Mouse (Mus musculus) forebrain, embryonic 15.5 days (tissue): Measurements from ENCODE around the gene Ptpdc1. TPM values are rescaled to one million over a fixed set of nuclear protein-coding genes. Genes with fewer than 3 reads are reported as not detected.
A peak's percentile ranks its signal among the peaks of the same experiment; 100 is the strongest.

Experiments used
- ATAC-seq: fragments of 200-750 bp; cut with Nextera tagmentation; replicated peaks from 2 replicates; pipeline ENCODE4 v1.8.0; 2017; ENCODE audit warnings: mild to moderate bottlenecking, moderate TSS enrichment, moderate library complexity
- H3K27ac ChIP-seq: fragments of 300-500 bp; sonication (generic); replicated peaks from 2 replicates; pipeline ENCODE4 v1.5.1; 2015; ENCODE audit warnings: mild to moderate bottlenecking, inconsistent platforms
- H3K27me3 ChIP-seq: fragments of 300-500 bp; sonication (generic); 2 replicates; pipeline ENCODE4 v1.6.1; 2015; ENCODE audit warnings: inconsistent platforms
- H3K36me3 ChIP-seq: fragments of 300-500 bp; sonication (generic); 2 replicates; pipeline ENCODE4 v1.6.1; 2015; ENCODE audit warnings: mild to moderate bottlenecking, inconsistent platforms
- H3K4me1 ChIP-seq: fragments of 300-500 bp; sonication (generic); 2 replicates; pipeline ENCODE4 v1.6.1; 2015; ENCODE audit warnings: inconsistent platforms
- H3K4me2 ChIP-seq: fragments of 300-500 bp; sonication (generic); replicated peaks from 2 replicates; pipeline ENCODE4 v1.6.1; 2015; ENCODE audit warnings: mild to moderate bottlenecking, inconsistent platforms
- H3K4me3 ChIP-seq: fragments of 300-500 bp; sonication (generic); 2 replicates; pipeline ENCODE4 v1.5.1; 2015; ENCODE audit warnings: mild to moderate bottlenecking, inconsistent platforms
- H3K9ac ChIP-seq: fragments of 300-500 bp; sonication (generic); replicated peaks from 2 replicates; pipeline ENCODE4 v1.6.1; 2015; ENCODE audit warnings: mild to moderate bottlenecking, inconsistent platforms
- H3K9me3 ChIP-seq: fragments of 300-500 bp; sonication (generic); 2 replicates; pipeline ENCODE4 v1.6.1; 2016; ENCODE audit warnings: inconsistent platforms
- WGBS: fragments of 180-500 bp; shearing (Covaris S2); methylation state at CpG from one replicate; pipeline ENCODE4 v1.1.7; 2015; ENCODE audit warnings: mixed read lengths; 5-methylcytosine and 5-hydroxymethylcytosine counted together
- polyA plus RNA-seq: library from polyadenylated mRNA; unstranded; fragments of >200 nt; fragmentation: Nextera tagmentation; extraction: Ambion mirVana; gene quantifications from 2 replicates; pipeline ENCODE4 v1.2.1, GENCODE M21; 2015

Ptpdc1 gene
- polyA plus RNA-seq, 1 experiment from 2014 or later: 16.0 TPM

GRCm38 (mm10) chr13:48603296-48603695, 22.2 kb downstream of the Ptpdc1 start:
- Histone ChIP-seq H3K27ac (no peak overlapping the region), H3K4me2 (no peak overlapping the region), H3K27me3 (no peaks in the 10 kb centered on the region), H3K36me3 (no peaks in the 10 kb centered on the region), H3K4me3 (no peak overlapping the region), H3K4me1 (no peaks in the 10 kb centered on the region), H3K9me3 (no peaks in the 10 kb centered on the region), H3K9ac (no peak overlapping the region)
- ATAC-seq: no peak
- WGBS: 79% methylated on average over 3 of the region's 3 CpGs

GRCm38 (mm10) chr13:48594605-48595004, 30.9 kb downstream of the Ptpdc1 start:
- H3K9me3 ChIP-seq: no peaks in the 10 kb centered on the region
- H3K4me1 ChIP-seq: peaks cover 23% of the 10 kb centered on the region
- peak; percentile 51; the same call in 1 of the 2 replicates for ATAC-seq
- H3K36me3 ChIP-seq: peaks cover 12% of the 10 kb centered on the region; the same call in 1 of the 2 replicates
- no peak overlapping the region for H3K9ac ChIP-seq
- H3K27ac ChIP-seq: peak overlapping the region; percentile 48
- WGBS: 35% methylated on average over 7 of the region's 7 CpGs
- no peak overlapping the region for H3K4me3 ChIP-seq
- no peaks in the 10 kb centered on the region for H3K27me3 ChIP-seq
- H3K4me2 ChIP-seq: no peak overlapping the region

DNA sequence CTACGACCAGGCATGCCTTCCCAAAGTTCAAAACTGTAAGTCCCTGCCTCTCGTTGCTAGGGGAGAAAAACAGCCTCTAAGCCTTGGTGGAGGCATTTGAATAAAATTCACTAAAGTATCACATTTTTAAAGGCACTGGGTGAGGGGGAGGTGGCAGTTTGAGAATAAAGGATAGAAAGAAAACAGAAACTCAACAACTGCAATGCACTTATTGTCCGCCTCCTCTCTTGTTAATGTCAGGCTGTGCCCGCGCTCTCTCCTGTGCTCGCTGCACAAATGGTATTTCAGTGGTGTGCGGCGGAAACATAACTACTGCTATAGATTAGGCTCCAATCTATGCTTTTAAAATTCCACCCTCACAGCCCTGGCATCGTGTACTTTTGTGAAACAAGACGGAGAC, 31.4 kb downstream of the Ptpdc1 start:
- Histone ChIP-seq H3K27me3 (no peaks in the 10 kb centered on the region), H3K27ac (peak overlapping the region; percentile 48), H3K9ac (no peak overlapping the region), H3K4me1 (peaks cover 23% of the 10 kb centered on the region), H3K4me2 (no peak overlapping the region), H3K36me3 (peaks cover 16% of the 10 kb centered on the region), H3K4me3 (no peak overlapping the region), H3K9me3 (no peaks in the 10 kb centered on the region)
- 14% methylated on average over 10 of the region's 10 CpGs for WGBS
- no peak for ATAC-seq

DNA sequence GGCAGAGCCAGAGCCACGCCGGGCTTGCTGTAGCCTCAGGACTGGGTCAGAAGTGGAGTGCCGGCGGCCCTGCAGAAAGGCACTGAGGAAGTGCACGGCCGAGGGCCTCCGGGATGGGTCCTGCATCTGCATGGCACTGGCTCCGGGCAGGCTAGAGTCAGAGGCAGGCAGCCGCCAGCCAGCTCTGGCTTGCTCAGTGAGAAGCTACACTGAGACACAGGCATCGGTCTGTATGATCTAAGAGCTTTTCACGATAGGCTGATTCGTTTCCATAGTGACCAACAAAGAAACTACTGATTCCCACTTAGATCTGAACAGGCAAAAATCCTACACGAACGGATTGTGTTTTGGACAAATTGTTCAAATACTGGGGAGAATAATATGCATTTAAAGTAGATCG, 32.3 kb downstream of the Ptpdc1 start:
- Histone ChIP-seq H3K9me3 (no peaks in the 10 kb centered on the region), H3K9ac (peak overlapping the region; percentile 45), H3K27me3 (no peaks in the 10 kb centered on the region), H3K4me1 (peaks cover 23% of the 10 kb centered on the region), H3K4me3 (peak overlapping the region; percentile 22; the same call in 1 of the 2 replicates), H3K27ac (peak overlapping the region; percentile 68), H3K36me3 (peaks cover 22% of the 10 kb centered on the region), H3K4me2 (peak overlapping the region; percentile 50)
- 14% methylated on average over 15 of the region's 15 CpGs for WGBS
- peak; percentile 93 for ATAC-seq

DNA sequence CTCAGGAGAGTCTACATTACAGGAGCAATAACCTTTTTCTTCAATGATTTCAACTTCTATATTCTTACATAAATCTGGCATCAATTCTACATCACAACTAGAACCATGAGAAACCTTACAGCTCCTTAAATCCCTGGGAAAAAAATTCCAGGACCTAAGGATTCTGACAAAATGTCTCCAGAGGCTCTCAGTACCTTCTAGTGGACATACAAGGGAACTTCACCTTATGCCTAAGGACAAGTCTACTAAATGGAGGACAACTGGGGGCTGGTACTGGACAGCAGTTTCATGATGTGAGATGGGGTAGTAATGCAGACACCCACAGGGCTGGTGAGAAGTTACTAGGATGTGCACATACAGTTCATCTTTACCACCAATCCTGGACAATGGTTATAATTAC, 34.7 kb downstream of the Ptpdc1 start:
- Histone ChIP-seq H3K27ac (no peak overlapping the region), H3K4me2 (no peak overlapping the region), H3K4me1 (peaks cover 23% of the 10 kb centered on the region), H3K27me3 (no peaks in the 10 kb centered on the region), H3K9me3 (no peaks in the 10 kb centered on the region), H3K4me3 (no peak overlapping the region), H3K9ac (no peak overlapping the region), H3K36me3 (peaks cover 35% of the 10 kb centered on the region)
- ATAC-seq: no peak

DNA sequence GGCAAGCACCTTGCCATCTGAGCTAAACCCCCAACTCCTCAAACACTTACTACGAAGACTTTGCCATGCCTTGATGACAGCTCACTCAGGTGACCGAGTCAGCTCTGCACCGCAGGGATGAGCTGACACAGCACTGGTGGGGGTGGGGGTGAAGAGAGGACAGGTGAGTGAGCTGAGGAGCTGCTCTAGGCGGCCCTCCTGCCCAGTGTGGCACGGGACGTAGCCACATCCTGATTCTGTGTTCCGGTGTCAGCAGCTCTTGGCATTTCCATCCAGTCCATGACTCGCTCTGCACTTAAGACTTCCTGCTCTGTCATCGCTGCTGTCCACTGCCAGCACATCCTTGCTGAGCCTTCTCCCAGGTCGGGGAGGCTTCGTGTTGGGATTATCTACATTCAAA, 38.1 kb downstream of the Ptpdc1 start:
- Histone ChIP-seq H3K27ac (no peak overlapping the region), H3K27me3 (no peaks in the 10 kb centered on the region), H3K4me1 (no peaks in the 10 kb centered on the region), H3K9ac (no peak overlapping the region), H3K36me3 (peaks cover 53% of the 10 kb centered on the region), H3K4me3 (no peak overlapping the region), H3K9me3 (no peaks in the 10 kb centered on the region), H3K4me2 (no peak overlapping the region)
- 95% methylated on average over 11 of the region's 11 CpGs for WGBS
- ATAC-seq: no peak

DNA sequence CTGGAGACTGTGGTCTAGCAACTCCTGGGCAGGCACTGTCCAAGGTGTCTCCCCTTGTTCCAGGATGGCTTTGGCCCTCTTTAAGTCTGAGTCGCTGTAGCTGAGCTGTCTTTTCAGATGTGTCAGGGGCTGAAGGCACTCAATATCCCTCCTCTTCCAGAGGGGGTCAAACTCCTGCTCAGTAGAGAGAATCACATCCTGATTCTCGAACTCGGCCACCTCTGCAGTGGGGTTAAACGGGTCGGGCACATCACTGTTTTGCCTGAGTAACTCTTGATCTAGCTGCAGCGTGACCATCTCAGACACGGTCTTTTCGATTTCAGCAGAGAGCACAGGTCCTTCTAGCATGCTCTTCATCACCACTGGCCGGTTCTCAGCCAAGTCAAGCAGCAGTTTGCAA, 39.0 kb downstream of the Ptpdc1 start:
- peaks cover 54% of the 10 kb centered on the region for H3K36me3 ChIP-seq
- ATAC-seq: no peak

GRCm38 (mm10) chr13:48585786-48586185, 39.7 kb downstream of the Ptpdc1 start:
- no peak overlapping the region for H3K4me2 ChIP-seq
- H3K27ac ChIP-seq: no peak overlapping the region
- WGBS: 86% methylated on average over 7 of the region's 7 CpGs
- no peaks in the 10 kb centered on the region for H3K4me1 ChIP-seq
- no peak overlapping the region for H3K4me3 ChIP-seq
- no peak for ATAC-seq
- H3K9me3 ChIP-seq: no peaks in the 10 kb centered on the region
- no peak overlapping the region for H3K9ac ChIP-seq
- no peaks in the 10 kb centered on the region for H3K27me3 ChIP-seq
- H3K36me3 ChIP-seq: peaks cover 53% of the 10 kb centered on the region

More for the DNA sequence above, 39.0 kb downstream of the Ptpdc1 start:
- no peak overlapping the region for H3K4me3 ChIP-seq
- H3K4me2 ChIP-seq: no peak overlapping the region
- no peak overlapping the region for H3K9ac ChIP-seq
- 91% methylated on average over 9 of the region's 9 CpGs for WGBS
- no peaks in the 10 kb centered on the region for H3K27me3 ChIP-seq
- no peaks in the 10 kb centered on the region for H3K4me1 ChIP-seq
- H3K27ac ChIP-seq: no peak overlapping the region
- no peaks in the 10 kb centered on the region for H3K9me3 ChIP-seq

DNA sequence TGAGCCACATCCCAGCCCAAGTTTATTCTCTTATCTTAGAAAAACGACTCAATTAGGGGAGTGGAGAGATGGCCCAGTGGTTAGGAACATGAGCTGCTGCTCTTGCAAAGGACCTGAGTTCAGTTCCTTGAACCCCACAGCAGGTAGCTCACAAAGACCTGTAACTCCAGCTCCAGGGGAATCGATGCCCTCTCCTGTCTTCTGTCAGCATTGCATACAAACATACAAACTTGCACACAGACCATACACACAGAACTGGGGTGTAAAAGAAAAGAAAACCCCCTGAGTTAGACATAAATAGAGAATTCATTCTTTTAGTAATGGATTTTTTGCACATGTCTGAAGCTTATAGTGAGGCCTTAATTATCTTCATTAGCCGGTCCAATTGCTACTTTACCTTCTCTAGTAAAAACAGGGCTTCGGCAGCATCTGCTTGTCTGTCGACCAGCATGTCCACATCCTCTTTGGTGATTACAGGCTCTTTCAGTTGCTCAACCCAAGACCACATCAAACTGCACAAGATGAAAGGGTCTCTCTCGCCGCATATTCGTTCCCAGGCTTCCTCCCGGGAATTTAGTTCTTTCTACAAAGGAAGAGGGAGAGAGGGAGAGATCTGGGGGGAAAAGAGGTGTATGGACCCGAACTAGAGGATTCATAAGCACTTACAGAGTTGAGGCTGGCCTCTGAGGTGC, 42.6 kb downstream of the Ptpdc1 start:
- ATAC-seq: no peak
- H3K36me3 ChIP-seq: peaks cover 40% of the 10 kb centered on the region
- H3K4me3 ChIP-seq: no peak overlapping the region
- 73% methylated on average over 10 of the region's 10 CpGs for WGBS
- H3K27me3 ChIP-seq: no peaks in the 10 kb centered on the region
- no peaks in the 10 kb centered on the region for H3K9me3 ChIP-seq
- no peak overlapping the region for H3K9ac ChIP-seq
- H3K4me1 ChIP-seq: no peaks in the 10 kb centered on the region
- H3K4me2 ChIP-seq: no peak overlapping the region
- H3K27ac ChIP-seq: no peak overlapping the region

DNA sequence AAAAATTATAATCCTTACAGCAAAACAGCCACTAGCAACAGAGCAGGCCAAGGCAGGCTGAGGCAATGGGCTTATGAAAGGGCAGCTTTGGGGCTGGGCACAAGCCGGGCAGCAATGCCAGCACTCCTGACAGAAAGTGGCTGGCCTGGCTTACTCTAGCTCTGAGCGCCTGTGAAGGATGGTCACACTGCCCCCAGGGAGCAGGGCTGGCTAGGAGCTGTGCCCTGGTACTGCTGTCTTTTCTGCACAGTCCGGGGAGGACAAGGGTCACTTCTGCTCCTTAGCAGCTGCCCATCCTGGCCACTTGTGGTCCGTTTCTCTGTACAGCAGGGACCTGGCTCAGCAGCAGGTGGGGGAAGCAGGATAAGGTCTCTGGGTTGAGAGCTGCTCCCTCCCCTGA, 46.8 kb downstream of the Ptpdc1 start:
- no peak overlapping the region for H3K9ac ChIP-seq
- no peak overlapping the region for H3K4me2 ChIP-seq
- no peak overlapping the region for H3K27ac ChIP-seq
- peaks cover 16% of the 10 kb centered on the region for H3K36me3 ChIP-seq
- H3K4me3 ChIP-seq: no peak overlapping the region
- no peak for ATAC-seq
- WGBS: 66% methylated on average over 4 of the region's 4 CpGs
- no peaks in the 10 kb centered on the region for H3K4me1 ChIP-seq
- H3K27me3 ChIP-seq: no peaks in the 10 kb centered on the region
- no peaks in the 10 kb centered on the region for H3K9me3 ChIP-seq

DNA sequence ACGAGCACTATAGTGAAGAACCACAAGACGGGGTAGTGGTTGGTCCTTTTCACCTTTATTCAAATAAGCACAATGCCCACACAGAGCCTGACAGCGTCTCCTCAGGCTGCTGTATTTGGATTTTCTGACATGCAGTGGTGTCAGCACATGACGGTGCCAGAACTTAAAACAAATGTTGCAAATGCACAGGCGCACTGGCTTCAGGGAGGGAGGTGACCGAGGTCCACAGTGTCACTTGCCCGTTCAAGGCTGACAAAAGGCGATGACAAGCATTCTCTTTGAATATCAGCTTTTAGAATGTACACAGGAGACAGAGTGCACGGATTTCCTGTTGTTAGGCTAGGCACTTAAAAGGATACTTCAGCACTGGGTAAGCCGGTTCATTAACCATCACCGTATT, 47.6 kb downstream of the Ptpdc1 start:
- H3K27me3 ChIP-seq: no peaks in the 10 kb centered on the region
- no peak overlapping the region for H3K4me2 ChIP-seq
- no peak overlapping the region for H3K27ac ChIP-seq
- WGBS: 55% methylated on average over 11 of the region's 11 CpGs
- no peaks in the 10 kb centered on the region for H3K9me3 ChIP-seq
- H3K4me1 ChIP-seq: no peaks in the 10 kb centered on the region
- no peak overlapping the region for H3K9ac ChIP-seq
- no peak for ATAC-seq
- H3K4me3 ChIP-seq: no peak overlapping the region
- peaks cover 15% of the 10 kb centered on the region for H3K36me3 ChIP-seq

- Histone ChIP-seq H3K9ac (no peak overlapping the region), H3K36me3 (peaks cover 9% of the 10 kb centered on the region), H3K9me3 (no peaks in the 10 kb centered on the region), H3K4me2 (no peak overlapping the region), H3K4me3 (no peak overlapping the region), H3K27me3 (no peaks in the 10 kb centered on the region), H3K4me1 (no peaks in the 10 kb centered on the region), H3K27ac (no peak overlapping the region)
- no peak for ATAC-seq
- 77% methylated on average over 6 of the region's 6 CpGs for WGBS
These were observed 48.5 kb downstream of the Ptpdc1 start for GRCm38 (mm10) chr13:48577007-48577406.

- Histone ChIP-seq H3K36me3 (no peaks in the 10 kb centered on the region), H3K4me3 (no peak overlapping the region), H3K9ac (no peak overlapping the region), H3K9me3 (no peaks in the 10 kb centered on the region), H3K27ac (no peak overlapping the region), H3K27me3 (no peaks in the 10 kb centered on the region), H3K4me2 (no peak overlapping the region), H3K4me1 (no peaks in the 10 kb centered on the region)
- no peak for ATAC-seq
- 90% methylated on average over 6 of the region's 6 CpGs for WGBS
These were observed 50.7 kb downstream of the Ptpdc1 start for GRCm38 (mm10) chr13:48574718-48575117.
